Mouse (Mus musculus) CD8-positive naive resting alpha-beta T cell, adult 57 days (primary cell): ENCODE results near the gene Ldb1. TPM values are rescaled to one million over a fixed set of nuclear protein-coding genes. Genes with fewer than 3 reads are reported as not detected.

Experiments used
- total RNA-seq: library from RNA; stranded (reverse); gene quantifications from one replicate; pipeline ENCODE4 v1.2.4, GENCODE M21; 2023

Ldb1 gene
- total RNA-seq: 364 TPM

GRCm38 (mm10) chr19:46044993-46045695 is at the start of gene Ldb1:
Ldb1 (minus strand) TSS chr19:46045214.

DNA sequence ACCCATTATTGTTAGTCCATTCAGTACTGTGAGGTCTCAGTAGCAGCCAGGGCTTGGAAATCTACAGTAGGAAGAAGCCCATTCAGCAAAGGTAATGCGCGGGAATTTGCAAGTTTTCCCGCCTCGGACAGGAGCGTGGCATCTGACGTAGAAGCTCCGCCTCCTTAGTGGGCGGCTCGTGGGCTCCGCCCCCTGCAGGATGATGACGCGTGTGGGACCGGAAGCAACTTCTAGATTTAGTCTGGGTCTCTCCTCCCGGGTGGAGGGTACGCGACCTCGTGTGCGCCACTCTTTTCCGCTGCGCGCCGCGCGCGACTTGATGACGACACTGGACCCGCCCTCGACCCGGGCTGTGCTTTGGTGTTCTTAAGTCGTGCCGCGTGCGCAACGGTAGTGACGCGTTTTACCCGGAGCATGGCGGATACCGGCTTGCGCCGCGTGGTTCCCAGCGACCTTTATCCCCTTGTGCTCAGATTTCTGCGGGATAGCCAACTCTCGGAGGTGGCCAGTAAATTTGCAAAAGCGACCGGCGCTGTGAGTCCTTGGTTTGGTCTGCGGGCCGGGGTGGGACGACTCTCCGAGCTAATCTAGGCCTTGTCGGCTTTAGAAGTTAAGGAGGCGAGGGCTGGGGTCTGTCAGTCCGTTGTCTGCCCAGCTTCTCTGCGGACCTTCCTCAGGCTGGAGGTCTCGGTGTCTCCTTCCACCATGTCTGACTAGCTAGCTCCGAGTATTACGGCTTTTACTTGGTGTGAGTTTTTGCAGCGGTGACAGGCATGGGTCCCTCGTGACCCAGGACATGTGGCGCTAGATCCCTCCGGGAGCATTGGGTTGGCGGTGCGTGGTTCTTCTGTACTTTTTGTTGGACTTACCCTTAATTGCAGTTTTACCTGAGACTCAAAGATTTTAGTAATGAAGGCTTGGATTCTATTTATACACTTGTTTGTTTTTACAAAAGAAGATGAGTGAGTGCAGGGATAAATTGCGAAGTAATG is 30.9 kb upstream of the Ldb1 start, which contains the start of gene Nolc1:
Nolc1 (plus strand) TSS at position 248 of the 992 bp plus-strand sequence.

GRCm38 (mm10) chr19:46044271-46044992 is 582 bp downstream of the Ldb1 start, which contains the start of gene Pprc1:
Pprc1 (plus strand) TSS chr19:46044886.

DNA sequence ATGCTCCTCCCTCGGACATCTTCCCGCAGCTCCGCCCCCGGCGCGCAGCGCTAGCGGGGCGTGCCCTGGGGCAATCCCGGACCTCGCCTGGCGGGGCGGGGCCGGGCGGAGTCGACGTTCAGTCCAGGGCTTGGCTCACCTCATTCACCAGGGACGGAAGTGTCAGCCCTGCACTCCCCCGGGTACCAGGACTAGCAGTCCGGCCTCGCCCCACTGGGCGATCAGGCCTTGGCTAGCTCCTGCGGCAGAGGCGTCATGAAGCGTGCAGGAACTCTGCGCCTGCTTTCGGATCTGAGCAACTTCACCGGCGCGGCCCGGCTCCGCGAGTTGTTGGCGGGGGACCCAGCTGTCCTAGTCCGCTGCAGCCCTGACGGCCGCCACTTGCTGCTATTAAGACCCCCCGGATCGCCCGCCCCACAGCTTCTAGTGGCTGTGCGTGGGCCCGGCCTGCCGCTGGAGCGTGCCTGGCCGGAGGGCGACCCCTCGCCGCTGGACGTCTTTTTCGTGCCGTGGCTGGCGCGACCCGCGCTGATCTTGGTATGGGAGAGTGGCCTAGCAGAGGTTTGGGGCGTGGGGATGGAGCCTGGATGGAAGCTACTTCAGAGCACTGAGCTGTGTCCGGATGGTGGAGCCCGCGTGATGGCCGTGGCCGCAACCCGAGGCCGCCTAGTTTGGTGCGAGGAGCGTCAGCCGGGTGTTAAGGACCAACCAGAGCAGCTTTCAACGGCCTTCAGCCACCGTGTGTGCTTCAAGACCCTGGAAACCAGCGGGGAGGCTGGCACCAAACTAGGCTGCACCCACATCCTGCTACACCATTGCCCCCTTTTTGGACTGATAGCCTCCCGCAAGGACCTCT is 41.4 kb downstream of the Ldb1 start, which contains the start of gene Hps6:
Hps6 (plus strand) TSS at position 138 of the 856 bp plus-strand sequence.

DNA sequence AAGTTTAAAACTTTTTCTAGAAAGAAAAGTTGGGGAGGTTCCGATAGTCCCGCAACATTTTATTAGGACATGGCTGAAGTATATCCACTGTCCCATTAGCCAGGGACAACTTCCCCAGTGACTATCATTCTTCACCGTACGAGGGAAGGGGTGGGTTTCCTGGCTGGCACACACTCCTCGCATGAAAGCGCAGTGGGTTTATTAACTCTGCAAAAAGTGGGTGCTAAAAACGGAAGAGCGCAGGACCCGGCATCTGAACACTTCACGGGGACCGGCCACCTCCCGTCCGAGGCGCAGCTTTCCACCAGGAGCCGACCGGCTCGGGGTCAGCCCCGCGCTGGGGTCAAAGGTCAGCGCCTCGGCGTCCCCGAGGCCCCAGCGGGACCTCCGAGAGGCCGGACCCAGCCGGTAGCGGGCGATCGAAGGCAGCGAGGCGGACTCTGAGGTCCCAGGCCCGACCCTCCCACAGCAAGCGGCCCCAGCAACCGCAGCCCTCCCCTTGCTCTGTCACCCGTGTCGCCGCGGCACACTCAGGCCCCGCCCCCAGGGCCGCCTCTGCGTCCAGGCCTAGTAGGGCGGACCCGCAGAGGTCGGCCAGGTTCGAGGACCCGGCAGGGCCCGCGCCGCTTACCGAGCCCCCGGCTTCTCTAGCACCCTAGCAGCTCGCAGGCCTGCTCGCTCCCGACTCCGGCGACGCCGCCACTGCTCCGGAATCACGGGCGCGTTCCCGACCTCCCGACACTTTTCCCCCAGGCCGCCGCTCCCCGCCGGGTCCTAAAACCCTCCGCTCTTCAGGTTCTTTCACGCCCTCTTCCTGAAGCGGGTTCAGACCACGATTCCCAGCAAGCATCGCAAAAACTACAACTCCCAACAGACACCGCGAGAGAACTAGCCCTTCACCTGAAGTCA is 47.0 kb downstream of the Ldb1 start, which contains the start of gene Armh3:
Armh3 (minus strand) TSS at position 704 of the 909 bp plus-strand sequence.

Other genes with a start within 250 kb of the Ldb1 start
- 8.0 TPM for gene Kcnip2, start 229.2 kb downstream of the Ldb1 start, total RNA-seq
- 15.2 TPM for gene Armh3, start 46.7 kb downstream of the Ldb1 start, total RNA-seq
- 7.8 TPM for gene Hps6, start 41.7 kb downstream of the Ldb1 start, total RNA-seq
- 108 TPM for gene Pprc1, start 328 bp downstream of the Ldb1 start, total RNA-seq
- 75.6 TPM for gene Nolc1, start 30.6 kb upstream of the Ldb1 start, total RNA-seq
- not detected for gene Elovl3, start 86.7 kb upstream of the Ldb1 start, total RNA-seq
- gene Pitx3, start 103.1 kb upstream of the Ldb1 start, total RNA-seq: not detected
- 103 TPM for gene Gbf1, start 107.3 kb upstream of the Ldb1 start, total RNA-seq